Mouse (Mus musculus) limb, embryonic 14.5 days (tissue): ENCODE measurements around the gene Pcsk6. TPM values are rescaled to one million over a fixed set of nuclear protein-coding genes. Genes with fewer than 3 reads are reported as not detected.

ENCODE experiments used
- ATAC-seq: fragments of 200-750 bp; cut with Nextera tagmentation; 2 replicates; pipeline ENCODE4 v1.8.0; 2017; ENCODE audit warnings: low read depth, moderate number of reproducible peaks, moderate TSS enrichment; ENCODE audit not compliant: low FRiP score
- DNase-seq: peaks from one replicate; pipeline ENCODE4 v3.0.0-alpha.2; 2015; ENCODE audit warnings: low spot score
- H3K27ac ChIP-seq: fragments of 300-500 bp; sonication (generic); replicated peaks from 2 replicates; pipeline ENCODE4 v1.5.1; 2014; ENCODE audit warnings: low read depth, mild to moderate bottlenecking, low read length, moderate library complexity, mixed read lengths
- H3K27me3 ChIP-seq: fragments of 300-500 bp; sonication (generic); 2 replicates; pipeline ENCODE4 v1.6.1; 2014; ENCODE audit warnings: low read length, mixed read lengths; ENCODE audit not compliant: control insufficient read depth, insufficient read depth
- H3K36me3 ChIP-seq: fragments of 300-500 bp; sonication (generic); 2 replicates; pipeline ENCODE4 v1.6.1; 2014; ENCODE audit warnings: mild to moderate bottlenecking, low read length, moderate library complexity, mixed read lengths; ENCODE audit not compliant: control insufficient read depth, insufficient read depth
- H3K4me1 ChIP-seq: fragments of 300-500 bp; sonication (generic); 2 replicates; pipeline ENCODE4 v1.6.1; 2014; ENCODE audit warnings: antibody characterized with exemption, low read length, mixed read lengths; ENCODE audit not compliant: control insufficient read depth, insufficient read depth
- H3K4me2 ChIP-seq: fragments of 300-500 bp; sonication (generic); replicated peaks from 2 replicates; pipeline ENCODE4 v1.6.1; 2014; ENCODE audit warnings: low read depth, mild to moderate bottlenecking, low read length, moderate library complexity; ENCODE audit not compliant: severe bottlenecking
- H3K4me3 ChIP-seq: fragments of 300-500 bp; sonication (generic); replicated peaks from 2 replicates; pipeline ENCODE4 v1.5.1; 2014; ENCODE audit warnings: low read length
- H3K9ac ChIP-seq: fragments of 300-500 bp; sonication (generic); 2 replicates; pipeline ENCODE4 v1.6.1; 2014; ENCODE audit warnings: mild to moderate bottlenecking, low read depth, low read length, moderate library complexity; ENCODE audit not compliant: severe bottlenecking
- H3K9me3 ChIP-seq: fragments of 300-500 bp; sonication (generic); 2 replicates; pipeline ENCODE4 v1.6.1; 2016; ENCODE audit warnings: low read length; ENCODE audit not compliant: control insufficient read depth
- POLR2A ChIP-seq: fragments of 200-500 bp; IDR thresholded peaks from 2 replicates; pipeline ENCODE4 v1.8.0; 2012; ENCODE audit warnings: inconsistent platforms, mild to moderate bottlenecking, moderate library complexity, borderline replicate concordance; ENCODE audit not compliant: insufficient read depth, insufficient read length; ENCODE audit errors: extremely low read depth
- WGBS: fragments of 180-500 bp; shearing (Covaris S2); extraction: QIAGEN DNeasy Blood & Tissue Kit; methylation state at CpG from one replicate; pipeline ENCODE4 v1.1.7; 2014; 5-methylcytosine and 5-hydroxymethylcytosine counted together
- polyA plus RNA-seq, 2 experiments: library from polyadenylated mRNA; depleted of rRNA in 1 of 2; stranded (reverse) in 1 of 2; unstranded in 1 of 2; fragments of >200 nt; fragmentation: Nextera tagmentation in 1 of 2; extraction: Ambion mirVana in 1 of 2; gene quantifications; 2 replicates each; pipeline versions ENCODE4 v1.2.1 to v1.2.3; 2012 to 2014

Gene Pcsk6
- polyA plus RNA-seq, 2 experiments = 15.2 to 34.1 TPM

DNA sequence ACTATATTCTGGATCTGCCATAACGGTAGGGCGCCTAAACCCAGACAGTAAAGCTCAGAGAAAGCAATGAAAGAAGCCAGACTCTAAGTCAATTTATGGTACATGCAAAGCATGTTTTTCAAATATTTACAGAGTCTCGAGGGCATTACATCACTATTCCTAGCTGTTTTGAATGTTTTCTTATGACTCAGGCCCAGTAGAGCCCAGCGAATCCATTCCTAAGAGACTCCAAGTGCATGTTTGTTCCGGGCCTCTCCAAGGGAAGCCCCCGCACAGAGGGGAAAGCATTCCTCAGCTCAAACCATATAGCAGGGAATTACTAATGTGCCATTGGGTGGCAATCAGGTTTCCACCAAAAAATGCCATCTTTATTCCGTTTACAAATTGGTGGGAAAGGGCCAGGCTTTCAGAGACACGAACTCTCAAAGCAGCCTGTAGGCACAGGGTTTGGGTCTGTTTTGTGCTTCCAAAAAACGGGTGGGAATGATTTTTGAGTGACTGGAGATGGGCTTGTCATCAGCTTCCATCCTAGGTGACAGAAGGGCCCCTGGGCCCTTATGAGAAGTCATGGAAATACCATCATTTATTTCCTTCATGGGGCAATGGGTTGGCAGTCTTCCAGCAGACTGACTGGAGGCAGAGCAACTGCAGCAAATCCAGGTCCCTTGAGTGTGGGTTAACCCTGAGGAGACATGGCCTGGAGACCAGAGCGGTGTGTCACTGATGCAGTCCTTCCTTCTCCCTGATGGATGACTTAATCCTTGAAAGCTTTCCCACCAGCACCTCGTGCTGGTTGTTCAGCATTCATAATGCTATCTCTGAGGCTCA is 117.7 kb downstream of the Pcsk6 start:
- Histone ChIP-seq H3K4me3 (no peak overlapping the region), H3K36me3 (no peaks in the 10 kb centered on the region), H3K27ac (0 out of 2 replicates have a peak overlapping the region, but pooled peaks have one; percentile 39), H3K9ac (no peak overlapping the region), H3K9me3 (no peaks in the 10 kb centered on the region), H3K4me2 (no peak overlapping the region), H3K4me1 (peaks cover 45% of the 10 kb centered on the region), H3K27me3 (no peaks in the 10 kb centered on the region)
- TF ChIP-seq POLR2A = no peak
- ATAC-seq (peak; percentile 64; the same call in 1 of the 2 replicates), DNase-seq (peak; percentile 81)
- 43% methylated on average over 11 of the region's 11 CpGs for WGBS

- TF ChIP-seq POLR2A = no peak
- DNase-seq = no peak
- Histone ChIP-seq H3K36me3 (peaks cover under 1% of the 10 kb centered on the region; the same call in 1 of the 2 replicates), H3K4me3 (no peak overlapping the region), H3K9me3 (no peaks in the 10 kb centered on the region), H3K4me1 (peaks cover 45% of the 10 kb centered on the region), H3K27me3 (no peaks in the 10 kb centered on the region), H3K9ac (no peak overlapping the region), H3K4me2 (no peak overlapping the region), H3K27ac (no peak overlapping the region)
- no peak for ATAC-seq
- 96% methylated on average over 9 of the region's 9 CpGs for WGBS
Observed at GRCm38 (mm10) chr7:65980000-65980399, 118.5 kb downstream of the Pcsk6 start.

DNA sequence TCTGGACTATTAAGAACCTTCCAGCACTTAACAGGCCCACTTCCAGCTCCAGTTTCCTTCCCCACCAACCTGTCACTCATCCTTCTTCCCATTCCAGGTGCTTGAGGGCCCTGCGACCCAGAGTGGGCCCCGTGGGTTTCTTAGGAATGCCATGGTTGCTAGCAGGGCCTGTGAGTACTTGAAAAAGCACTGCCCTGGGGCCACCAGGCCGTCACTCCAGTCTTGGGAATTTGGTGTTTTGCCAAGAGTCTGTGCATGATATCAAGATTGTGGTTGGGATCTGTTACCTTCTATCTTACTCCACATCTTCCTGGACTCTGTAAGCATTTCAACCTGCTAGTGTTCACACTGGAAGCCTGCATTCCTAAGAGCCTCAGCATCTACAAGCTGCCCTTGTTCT is 120.5 kb downstream of the Pcsk6 start:
- no peaks in the 10 kb centered on the region for H3K27me3 ChIP-seq
- H3K4me3 ChIP-seq = no peak overlapping the region
- ATAC-seq (no peak), DNase-seq (peak; percentile 22)
- H3K9ac ChIP-seq = no peak overlapping the region
- H3K9me3 ChIP-seq = no peaks in the 10 kb centered on the region
- no peak for TF ChIP-seq POLR2A
- no peak overlapping the region for H3K4me2 ChIP-seq
- H3K4me1 ChIP-seq = peaks cover 45% of the 10 kb centered on the region
- no peak overlapping the region for H3K27ac ChIP-seq
- WGBS = 37% methylated on average over 3 of the region's 3 CpGs
- peaks cover 4% of the 10 kb centered on the region; the same call in 1 of the 2 replicates for H3K36me3 ChIP-seq

DNA sequence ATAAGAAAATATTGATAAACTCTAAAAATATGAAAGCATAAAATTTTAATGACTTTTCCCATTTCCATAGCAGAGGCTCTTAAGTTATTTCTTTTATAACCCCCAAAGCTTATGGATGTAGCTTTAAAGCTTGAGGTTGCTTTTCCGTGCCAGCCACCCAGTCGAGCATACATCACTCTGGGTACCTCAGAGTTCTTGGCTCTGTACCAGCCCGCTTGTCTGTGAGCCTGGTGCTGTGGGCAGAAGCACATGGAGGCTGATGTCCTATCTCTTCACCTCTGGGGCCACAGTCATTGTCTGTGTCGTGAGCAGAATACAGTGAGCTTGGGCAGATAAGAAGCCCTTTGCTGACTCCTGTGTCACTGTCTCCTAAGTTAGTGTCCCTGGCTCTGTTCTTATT is 126.7 kb downstream of the Pcsk6 start:
- H3K27me3 ChIP-seq = no peaks in the 10 kb centered on the region
- no peak overlapping the region for H3K27ac ChIP-seq
- DNase-seq = no peak
- no peak overlapping the region for H3K4me2 ChIP-seq
- H3K36me3 ChIP-seq = peaks cover 4% of the 10 kb centered on the region; the same call in 1 of the 2 replicates
- no peaks in the 10 kb centered on the region for H3K9me3 ChIP-seq
- no peak overlapping the region for H3K9ac ChIP-seq
- no peaks in the 10 kb centered on the region for H3K4me1 ChIP-seq
- no peak for TF ChIP-seq POLR2A
- whole genome bisulfite sequencing = 72% methylated on average over 4 of the region's 4 CpGs
- H3K4me3 ChIP-seq = no peak overlapping the region
- no peak for ATAC-seq

DNA sequence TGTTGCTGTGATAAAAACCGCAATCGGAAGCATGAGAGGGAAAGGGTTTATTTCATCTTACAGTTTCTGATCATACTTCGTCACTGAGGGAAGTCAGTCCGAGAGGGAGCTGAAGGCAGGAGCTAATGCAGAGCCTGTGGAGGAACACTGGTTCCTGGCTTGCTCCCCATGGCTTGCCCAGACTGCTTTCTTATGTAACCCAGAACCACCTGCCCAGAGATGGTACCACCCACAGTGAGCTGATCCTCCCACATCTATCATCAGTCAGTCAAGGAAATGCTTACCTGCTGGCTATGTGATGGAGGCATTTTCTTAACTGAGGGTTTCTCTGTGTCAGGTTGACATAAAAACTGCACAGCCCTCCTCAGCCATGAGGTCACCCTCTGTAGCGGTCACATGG is 127.2 kb downstream of the Pcsk6 start:
- ATAC-seq (no peak), DNase-seq (no peak)
- Histone ChIP-seq H3K4me2 (no peak overlapping the region), H3K36me3 (peaks cover 4% of the 10 kb centered on the region; the same call in 1 of the 2 replicates), H3K27ac (no peak overlapping the region), H3K27me3 (no peaks in the 10 kb centered on the region), H3K9me3 (no peaks in the 10 kb centered on the region), H3K4me3 (no peak overlapping the region), H3K4me1 (no peaks in the 10 kb centered on the region; the same call in 1 of the 2 replicates), H3K9ac (no peak overlapping the region)
- 95% methylated on average over 5 of the region's 5 CpGs for WGBS
- TF ChIP-seq POLR2A = no peak
